Mouse (Mus musculus) lung, postnatal 25 days (tissue): ENCODE results near the gene Olfr156.
"Not testable (repeated sequence)": the region's sequence is repeated elsewhere in the genome, so short reads cannot be mapped to it uniquely, and the experiment has no call there.

Experiments used
- DNase-seq: peaks from one replicate; pipeline ENCODE4 v3.0.0; 2022; ENCODE audit warnings: low spot score

The Olfr156 gene

GRCm38 (mm10) chr4:43823845-43824337 lies at the start of gene Olfr156:
Gene Olfr156 (minus strand): TSS chr4:43823895.
- peak; percentile 48 for DNase-seq

DNA sequence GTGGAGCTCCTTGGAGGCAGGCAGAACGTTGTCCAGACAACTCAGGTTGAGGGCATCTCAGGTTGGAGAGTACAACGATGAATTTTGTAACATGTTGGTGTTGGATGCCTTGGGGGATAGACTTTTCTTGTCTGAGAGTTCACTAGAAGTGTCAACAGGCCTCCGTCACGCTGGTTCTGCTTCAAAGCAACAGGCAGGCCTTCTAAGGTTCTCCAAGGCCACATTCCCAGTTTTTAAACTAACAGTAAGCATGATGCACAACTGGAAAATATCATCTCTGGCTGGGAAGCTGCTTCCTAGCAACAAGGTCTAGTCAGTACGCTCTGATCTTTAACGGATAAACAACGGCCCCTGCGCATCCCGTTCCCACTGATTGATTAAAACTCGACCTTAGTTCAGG lies 46.1 kb upstream of the Olfr156 start:
- peak; percentile 27 for DNase-seq

DNA sequence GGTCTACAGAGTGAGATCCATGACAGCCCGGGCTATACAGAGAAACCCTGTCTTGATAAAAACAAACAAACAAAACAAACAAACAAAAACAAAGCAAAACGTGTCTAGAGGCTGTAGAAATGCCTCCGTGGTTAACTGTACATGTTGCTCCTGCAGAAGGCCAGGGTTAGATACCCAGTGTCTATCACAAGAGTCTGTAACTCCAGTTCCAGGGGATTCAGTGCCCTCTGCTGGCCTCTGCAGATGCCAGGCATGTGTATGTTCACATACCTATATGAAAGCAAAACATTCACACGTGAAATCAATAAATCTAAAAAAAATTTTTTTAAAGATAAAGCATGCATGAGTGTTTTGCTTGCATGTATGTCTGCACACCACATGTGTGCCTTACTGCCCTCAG lies 39.6 kb upstream of the Olfr156 start:
- no peak for DNase-seq

GRCm38 (mm10) chr4:43860744-43861519 lies 37.2 kb upstream of the Olfr156 start:
- DNase-seq = peak; percentile 71

DNA sequence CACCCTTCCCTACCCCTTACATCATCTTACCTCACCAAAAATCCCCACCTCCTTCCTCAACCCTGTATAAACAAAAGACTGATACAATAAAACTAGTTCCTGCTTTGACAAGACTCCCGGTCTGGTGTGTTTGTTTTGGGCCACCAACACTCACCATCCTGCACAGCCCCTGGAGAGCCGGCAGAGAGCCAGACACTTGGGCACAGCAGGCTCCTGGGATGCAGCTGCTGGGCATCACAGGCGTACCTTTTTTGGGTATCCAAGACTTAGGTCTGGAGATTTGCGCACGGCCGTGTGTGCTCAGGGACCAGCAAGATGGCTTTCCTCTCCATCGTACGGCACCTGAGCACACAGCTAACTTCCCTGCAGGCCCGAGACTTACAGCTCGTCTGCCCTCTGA lies 36.2 kb upstream of the Olfr156 start:
- no peak for DNase-seq

- DNase-seq = no peak
These were observed 30.4 kb upstream of the Olfr156 start for GRCm38 (mm10) chr4:43854101-43854500.

GRCm38 (mm10) chr4:43851265-43851664 lies 27.6 kb upstream of the Olfr156 start, which contains the start of gene Olfr155:
Gene Olfr155 (plus strand): TSS chr4:43851565.
- no peak for DNase-seq

GRCm38 (mm10) chr4:43840101-43840500 lies 16.4 kb upstream of the Olfr156 start, which contains the start of gene Olfr157:
Gene Olfr157 (minus strand): TSS chr4:43840201.
- no peak for DNase-seq

- no peak for DNase-seq
These were observed 14.6 kb upstream of the Olfr156 start for GRCm38 (mm10) chr4:43838326-43838725.

DNA sequence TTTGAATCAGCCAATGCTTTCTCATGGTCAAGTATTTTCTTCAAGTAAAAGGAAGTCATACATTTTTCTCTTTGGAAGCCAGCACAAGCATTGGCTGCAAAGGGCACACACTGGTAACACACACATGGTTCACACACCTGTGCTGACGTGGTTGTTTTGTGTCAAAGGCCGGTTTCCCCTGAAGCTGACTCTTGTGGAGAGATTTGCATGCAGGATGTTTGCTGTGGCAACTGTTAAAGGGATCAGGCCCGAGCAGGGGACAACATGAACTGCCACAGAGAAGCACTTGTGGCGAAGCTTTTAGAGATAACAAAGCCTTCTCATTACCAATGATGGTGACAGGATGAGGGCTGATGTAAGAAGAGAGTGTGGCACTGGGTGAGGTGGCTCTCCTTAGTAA lies 11.1 kb upstream of the Olfr156 start:
- DNase-seq = no peak

- DNase-seq = no peak
These were observed 10.1 kb upstream of the Olfr156 start for GRCm38 (mm10) chr4:43833752-43834151.

GRCm38 (mm10) chr4:43832031-43832430 lies 8.3 kb upstream of the Olfr156 start:
- DNase-seq = no peak

GRCm38 (mm10) chr4:43828806-43829205 lies 5.1 kb upstream of the Olfr156 start:
- DNase-seq = no peak

DNA sequence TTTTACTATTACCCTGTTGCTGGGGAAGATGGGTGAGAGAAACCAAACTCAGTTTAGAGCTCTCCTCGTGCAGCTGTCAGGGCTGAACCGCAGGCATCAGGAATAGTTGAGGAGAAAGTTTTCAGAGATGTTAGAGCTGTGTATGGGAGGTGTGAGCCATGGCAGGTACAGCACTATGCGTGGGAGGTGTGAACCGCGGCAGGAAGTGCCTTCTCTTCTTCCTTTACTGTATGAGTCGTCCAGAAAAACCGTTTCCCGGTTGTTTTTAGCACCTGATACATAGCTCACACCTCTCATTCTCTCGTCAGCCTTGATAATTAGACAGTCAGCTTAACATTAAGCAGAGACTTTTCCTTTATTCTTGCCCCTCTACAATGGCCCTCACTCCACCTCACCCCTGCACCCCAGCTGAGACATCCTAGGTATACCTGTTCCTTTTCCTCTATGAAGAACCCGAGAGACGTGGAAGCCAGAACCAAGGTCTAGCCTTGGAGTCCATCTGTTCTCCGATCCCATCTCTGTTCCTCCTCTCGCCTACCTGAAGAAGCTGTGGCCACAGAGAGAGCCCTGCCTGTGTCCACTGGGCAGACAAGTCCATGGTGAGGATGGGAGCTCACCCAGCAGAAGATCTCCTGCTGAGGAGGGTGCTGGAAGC lies 672 bp downstream of the Olfr156 start:
- no peak for DNase-seq

DNA sequence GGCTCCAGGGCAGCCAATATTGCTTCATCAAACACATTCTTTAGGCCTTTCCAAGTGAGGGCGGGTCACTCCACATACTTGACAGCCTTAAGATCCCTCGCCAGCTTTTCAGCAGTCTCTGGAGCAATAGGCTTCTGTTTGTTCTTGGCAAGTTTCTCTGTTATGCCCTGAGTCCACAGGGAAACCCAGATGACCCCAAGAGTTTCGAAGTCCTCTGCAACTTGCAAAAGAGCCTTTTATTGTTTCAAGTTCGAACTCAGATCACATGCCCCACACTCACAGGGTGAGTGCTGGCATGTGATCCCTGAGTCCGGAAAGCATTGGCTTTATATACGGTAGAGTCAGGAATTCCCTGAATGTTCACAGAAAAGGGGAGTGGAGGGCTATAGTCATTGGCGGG lies 24.8 kb downstream of the Olfr156 start:
- peak; percentile 80 for DNase-seq

DNA sequence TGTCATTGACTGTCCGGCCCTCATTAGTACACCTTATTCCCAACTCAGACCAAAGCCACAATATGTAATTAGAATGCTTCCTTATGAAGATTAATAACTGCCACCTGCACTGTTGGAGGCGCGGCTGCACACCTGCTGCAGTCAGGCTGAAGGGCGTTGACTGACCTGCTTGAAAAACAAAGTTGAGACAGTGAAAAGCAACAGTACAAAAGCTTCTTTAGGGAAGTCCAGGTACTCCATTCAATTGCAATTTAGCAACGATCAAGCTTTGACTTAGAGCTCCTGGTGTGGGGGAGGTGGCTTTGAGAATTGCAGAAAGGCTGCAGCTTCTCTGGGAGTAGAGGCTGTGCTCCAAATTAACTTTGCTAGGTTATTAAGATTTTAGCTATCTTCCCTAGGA lies 27.9 kb downstream of the Olfr156 start:
- DNase-seq = not testable (repeated sequence)

GRCm38 (mm10) chr4:43795296-43795695 lies 28.4 kb downstream of the Olfr156 start:
- DNase-seq = no peak

DNA sequence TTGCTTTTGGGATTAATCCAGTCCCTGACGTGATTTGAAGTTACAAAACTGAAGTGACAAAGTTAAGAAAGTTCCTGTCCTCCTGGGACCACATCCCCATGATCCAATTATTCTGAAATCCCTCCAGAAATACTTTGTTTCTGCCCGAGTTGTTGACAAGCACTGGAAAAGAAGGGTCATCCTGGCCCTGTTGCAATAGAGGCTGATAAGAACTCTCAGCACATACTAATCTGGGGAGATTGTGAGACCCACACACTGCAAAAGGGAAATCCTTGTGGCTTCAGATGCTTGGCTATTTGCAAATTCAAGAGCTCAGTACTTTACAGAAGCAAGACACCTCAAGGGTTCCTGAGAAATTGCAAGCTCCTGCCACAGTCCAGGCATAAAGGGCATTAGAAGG lies 51.4 kb downstream of the Olfr156 start:
- no peak for DNase-seq

DNA sequence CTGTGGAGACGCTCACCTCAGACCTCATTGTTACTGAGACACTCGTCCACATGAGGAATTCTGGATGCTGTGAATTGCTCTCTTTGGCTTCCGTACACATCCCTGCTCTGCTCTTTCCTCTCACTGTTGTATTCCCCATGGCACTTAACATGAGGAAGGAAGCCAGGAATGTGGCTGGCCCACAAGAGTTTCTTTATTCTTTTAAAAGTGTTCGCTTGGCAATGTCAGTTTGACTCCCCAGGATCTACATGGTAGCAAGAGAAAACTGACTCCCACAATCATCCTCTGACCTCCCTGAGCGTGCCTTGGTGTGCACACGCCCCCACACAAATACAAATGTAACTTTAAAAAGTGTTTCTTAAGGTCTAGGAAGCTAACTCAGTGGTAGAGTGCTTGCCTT lies 52.1 kb downstream of the Olfr156 start:
- no peak for DNase-seq

DNA sequence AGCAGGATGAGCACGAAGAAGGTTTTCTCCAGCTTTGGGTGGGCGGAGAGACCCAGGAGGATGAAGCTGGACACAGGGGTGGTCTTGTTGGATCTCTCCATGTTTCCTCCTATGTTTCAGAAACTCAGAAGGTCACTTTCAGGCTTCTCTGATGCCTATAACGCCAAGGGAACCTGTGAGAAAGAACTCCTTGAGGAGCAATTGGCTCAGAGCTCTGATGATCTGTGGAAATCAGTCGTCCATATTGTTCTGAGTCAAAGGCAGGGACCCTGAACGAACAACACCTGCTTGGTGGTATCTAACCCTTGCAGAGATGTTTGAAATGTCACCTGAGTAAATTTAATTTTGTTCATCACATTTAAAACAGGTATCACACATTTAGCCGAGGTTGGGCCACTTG lies 52.8 kb downstream of the Olfr156 start, which contains the start of gene Olfr159:
Gene Olfr159, minus strand, starts transcription at position 101 of the 400 bp plus-strand sequence.
- DNase-seq = no peak
